Mouse (Mus musculus): ENCODE measurements around the gene Morn1. TPM values are rescaled to one million over a fixed set of nuclear protein-coding genes. Genes with fewer than 3 reads are reported as not detected.

The Morn1 gene
- polyA plus RNA-seq (2012; rRNA removed): 5.7 and 6.6 TPM in 2 replicates

DNA sequence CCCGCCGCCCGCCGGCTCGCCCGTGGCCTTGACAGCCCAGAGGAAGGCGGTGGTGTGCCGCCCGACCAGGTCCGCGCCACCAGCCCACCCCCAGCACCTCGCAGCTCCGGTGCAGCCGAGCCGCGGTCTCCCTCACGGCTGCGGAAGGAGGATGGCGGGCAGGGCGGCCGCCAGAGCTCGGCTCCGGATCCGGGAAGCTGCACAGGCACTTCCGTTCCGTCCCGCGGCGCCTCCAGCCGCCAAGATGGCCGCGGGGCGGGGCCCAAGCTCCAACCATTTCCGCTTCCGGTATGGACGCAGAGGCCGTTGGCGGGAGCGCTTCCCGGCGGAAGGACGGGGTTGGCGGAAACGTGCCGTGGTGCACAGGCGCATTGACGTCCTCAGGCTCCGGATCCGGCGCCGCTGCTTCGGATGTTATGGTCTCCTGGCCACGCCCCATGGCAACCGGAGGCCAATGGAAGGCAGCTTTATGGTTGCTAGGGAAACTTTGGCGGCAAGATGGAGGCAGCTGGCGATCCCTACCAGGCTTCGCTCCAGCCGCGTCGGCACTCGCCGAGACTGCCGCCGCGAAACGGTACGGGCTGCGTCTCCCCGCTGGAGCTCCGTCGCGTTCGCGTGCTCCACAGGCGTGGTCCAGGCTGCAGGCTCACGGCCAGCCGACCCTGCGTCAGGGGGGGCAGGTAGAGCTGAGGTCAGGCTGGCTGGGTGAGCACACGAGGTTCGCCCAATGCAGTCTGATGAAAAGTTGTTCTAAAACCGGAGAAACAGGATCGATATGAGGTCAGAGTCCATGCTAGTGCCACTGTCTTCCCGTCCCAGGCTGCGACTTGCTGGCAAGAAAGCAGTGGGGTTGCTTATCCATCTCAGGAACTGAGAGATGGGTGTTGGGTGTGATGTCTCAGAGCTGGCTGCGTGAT, at the start of gene Morn1, which contains the start of gene Rer1:
Morn1 (plus strand) TSS at position 470 of the 917 bp plus-strand sequence.
Rer1 (minus strand) TSS at position 275 of the 917 bp plus-strand sequence.

DNA sequence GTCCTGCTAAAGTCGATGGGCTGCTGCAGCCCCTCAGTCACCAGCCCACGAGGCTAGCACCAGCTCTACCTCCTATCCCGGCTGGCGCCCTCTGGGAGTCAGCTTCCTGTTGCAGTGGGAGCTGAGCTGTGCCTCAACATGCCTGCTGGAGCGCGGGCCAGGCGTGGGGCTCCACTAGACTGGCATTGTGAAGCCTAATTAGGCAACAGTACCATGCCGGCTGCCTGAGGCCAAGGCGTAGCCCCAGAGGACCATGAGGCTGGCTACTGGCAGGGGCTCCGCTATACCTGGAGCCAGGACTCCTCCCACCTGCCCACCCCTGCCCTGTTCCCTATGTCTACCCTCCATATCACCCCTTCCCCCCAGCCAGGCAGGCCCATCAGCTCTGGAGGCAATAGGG, 29.7 kb upstream of the Morn1 start, which contains the start of gene Plch2:
Plch2 (minus strand) TSS at position 61 of the 400 bp plus-strand sequence.

GRCm38 (mm10) chr4:155066834-155067522, 19.4 kb upstream of the Morn1 start, which contains the start of gene Pex10:
Gene Pex10 (plus strand): TSS chr4:155067016.

Other genes starting within 250 kb of the Morn1 start
- gene Ttc34, start 249.1 kb upstream of the Morn1 start, polyA plus RNA-seq (2012; rRNA removed): 0.14 and 0.19 TPM in 2 replicates
- 0.23 TPM in 1 of 2 replicates, not detected in the other for gene Mmel1, start 217.0 kb upstream of the Morn1 start, polyA plus RNA-seq (2012; rRNA removed)
- 13.5 and 17.0 TPM in 2 replicates for gene Fam213b, start 187.4 kb upstream of the Morn1 start, polyA plus RNA-seq (2012; rRNA removed)
- 57.2 and 61.1 TPM in 2 replicates for gene Tnfrsf14, start 158.0 kb upstream of the Morn1 start, polyA plus RNA-seq (2012; rRNA removed)
- gene Hes5, start 125.7 kb upstream of the Morn1 start, polyA plus RNA-seq (2012; rRNA removed): 0.17 and 0.54 TPM in 2 replicates
- 30.0 and 40.2 TPM in 2 replicates for gene Pank4, start 122.5 kb upstream of the Morn1 start, polyA plus RNA-seq (2012; rRNA removed)
- gene Plch2, start 29.8 kb upstream of the Morn1 start, polyA plus RNA-seq (2012; rRNA removed): 107 and 113 TPM in 2 replicates
- gene Pex10, start 19.6 kb upstream of the Morn1 start, polyA plus RNA-seq (2012; rRNA removed): 16.7 and 24.8 TPM in 2 replicates
- gene Rer1, start 195 bp upstream of the Morn1 start, polyA plus RNA-seq (2012; rRNA removed): 91.5 and 122 TPM in 2 replicates
- 59.2 and 61.8 TPM in 2 replicates for gene Ski, start 136.0 kb downstream of the Morn1 start, polyA plus RNA-seq (2012; rRNA removed)
- gene Faap20, start 163.2 kb downstream of the Morn1 start, polyA plus RNA-seq (2012; rRNA removed): 43.9 and 61.0 TPM in 2 replicates

Data from colon, adult 2 months (tissue).